Mouse (Mus musculus): ENCODE data around the gene Pcgf1. TPM values are rescaled to one million over a fixed set of nuclear protein-coding genes. Genes with fewer than 3 reads are reported as not detected.

Pcgf1 gene
- 20.6 TPM for total RNA-seq (2023)

GRCm38 (mm10) chr6:83077630-83078323, at the start of gene Pcgf1:
Pcgf1 (plus strand) TSS chr6:83077869.

GRCm38 (mm10) chr6:83033249-83034185, 44.2 kb upstream of the Pcgf1 start, which contains the start of the genes Dok1 and Loxl3:
Dok1 (minus strand) TSS chr6:83033471.
Loxl3 (plus strand) TSS chr6:83034173.

GRCm38 (mm10) chr6:83054074-83054851, 23.4 kb upstream of the Pcgf1 start, which contains the start of gene Aup1:
Aup1 (plus strand) TSS chr6:83054521.

GRCm38 (mm10) chr6:83054871-83055431, 22.7 kb upstream of the Pcgf1 start, which contains the start of gene Htra2:
Htra2 (minus strand) TSS chr6:83055273.

GRCm38 (mm10) chr6:83057790-83058189, 19.9 kb upstream of the Pcgf1 start, which contains the start of gene Dqx1:
Dqx1 (plus strand) TSS chr6:83057844.

GRCm38 (mm10) chr6:83070247-83070310, 7.6 kb upstream of the Pcgf1 start, which contains the start of gene Tlx2:
Tlx2 (minus strand) TSS chr6:83070293.

GRCm38 (mm10) chr6:83086121-83087035, 8.7 kb downstream of the Pcgf1 start, which contains the start of gene Lbx2:
Lbx2 (plus strand) TSS chr6:83086367.

GRCm38 (mm10) chr6:83101316-83101687, 23.6 kb downstream of the Pcgf1 start, which contains the start of the genes Ccdc142 and Gm42688:
Ccdc142 (plus strand) TSS chr6:83101601.
Gm42688 (plus strand) TSS chr6:83101617.

GRCm38 (mm10) chr6:83108762-83109668, 31.3 kb downstream of the Pcgf1 start, which contains the start of gene Mrpl53:
Mrpl53 (plus strand) TSS chr6:83109040.

GRCm38 (mm10) chr6:83115011-83115671, 37.5 kb downstream of the Pcgf1 start, which contains the start of gene Mogs:
Mogs (plus strand) TSS chr6:83115496.

GRCm38 (mm10) chr6:83120930-83121862, 43.5 kb downstream of the Pcgf1 start, which contains the start of gene Wbp1:
Wbp1 (minus strand) TSS chr6:83121559.

GRCm38 (mm10) chr6:83125331-83125730, 47.7 kb downstream of the Pcgf1 start, which contains the start of gene Ino80b:
Ino80b (minus strand) TSS chr6:83125431.

Other genes with a start within 250 kb of the Pcgf1 start
- gene Sema4f, start 138.1 kb upstream of the Pcgf1 start, total RNA-seq (2023) = 17.1 TPM
- not detected for gene M1ap, start 131.0 kb upstream of the Pcgf1 start, total RNA-seq (2023)
- gene Dok1, start 44.4 kb upstream of the Pcgf1 start, total RNA-seq (2023) = 13.2 TPM
- gene Loxl3, start 43.7 kb upstream of the Pcgf1 start, total RNA-seq (2023) = not detected
- 376 TPM for gene Aup1, start 23.3 kb upstream of the Pcgf1 start, total RNA-seq (2023)
- 25.8 TPM for gene Htra2, start 22.6 kb upstream of the Pcgf1 start, total RNA-seq (2023)
- 11.6 TPM for gene Dqx1, start 20.0 kb upstream of the Pcgf1 start, total RNA-seq (2023)
- not detected for gene Tlx2, start 7.6 kb upstream of the Pcgf1 start, total RNA-seq (2023)
- gene Lbx2, start 8.5 kb downstream of the Pcgf1 start, total RNA-seq (2023) = not detected
- gene Ccdc142, start 23.7 kb downstream of the Pcgf1 start, total RNA-seq (2023) = 10.7 TPM
- 6.1 TPM for gene Gm42688, start 23.7 kb downstream of the Pcgf1 start, total RNA-seq (2023)
- 24.3 TPM for gene Mrpl53, start 31.2 kb downstream of the Pcgf1 start, total RNA-seq (2023)
- gene Mogs, start 37.6 kb downstream of the Pcgf1 start, total RNA-seq (2023) = 38.4 TPM
- gene Wbp1, start 43.7 kb downstream of the Pcgf1 start, total RNA-seq (2023) = 37.7 TPM
- 25.4 TPM for gene Ino80b, start 47.6 kb downstream of the Pcgf1 start, total RNA-seq (2023)
- not detected for gene Rtkn, start 57.6 kb downstream of the Pcgf1 start, total RNA-seq (2023)
- not detected for gene Wdr54, start 78.5 kb downstream of the Pcgf1 start, total RNA-seq (2023)
- gene 1700003E16Rik, start 78.5 kb downstream of the Pcgf1 start, total RNA-seq (2023) = not detected
- 85.3 TPM for gene Dctn1, start 88.1 kb downstream of the Pcgf1 start, total RNA-seq (2023)
- gene Slc4a5, start 142.0 kb downstream of the Pcgf1 start, total RNA-seq (2023) = not detected
- 44.9 TPM for gene Mthfd2, start 248.0 kb downstream of the Pcgf1 start, total RNA-seq (2023)
- 112 TPM for gene Mob1a, start 248.1 kb downstream of the Pcgf1 start, total RNA-seq (2023)